Mouse (Mus musculus) erythroblast, embryonic 14.5 days (primary cell): ENCODE measurements around the gene Olfr675.

Experiments
- GATA1 ChIP-seq: IDR thresholded peaks from 2 replicates; pipeline ENCODE4 v1.6.1; 2012; ENCODE audit warnings: low read length, inconsistent platforms, mixed read lengths
- TAL1 ChIP-seq: IDR thresholded peaks from 3 replicates; pipeline ENCODE4 v1.6.1; 2012; ENCODE audit warnings: low read length, inconsistent platforms, mixed read lengths

DNA sequence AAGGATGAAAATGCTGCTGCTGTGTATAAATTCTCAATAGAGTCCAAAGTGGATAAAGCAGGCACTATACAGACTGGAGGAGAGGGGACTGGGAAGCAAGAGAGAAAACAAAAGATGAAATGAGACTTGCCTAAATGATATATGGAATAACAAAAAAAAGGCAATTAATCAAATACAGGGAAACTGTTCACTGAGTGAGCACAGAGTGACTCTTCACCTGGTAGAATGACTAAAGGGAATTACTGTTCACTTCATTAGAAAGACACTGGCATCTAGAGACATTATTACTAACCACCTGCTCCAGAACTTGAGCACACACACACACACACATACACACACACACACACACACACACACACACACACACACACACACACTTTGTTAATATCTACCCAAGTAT lies 4.1 kb upstream of the Olfr675 start, which contains the start of gene Olfr676:
- TF ChIP-seq TAL1 (no peak), GATA1 (no peak)
